Mouse (Mus musculus) heart, adult 2 months (tissue): Measurements from ENCODE around the gene Arhgap8.

ENCODE experiments used
- CTCF ChIP-seq: fragments of 200-600 bp; IDR thresholded peaks from 2 replicates; pipeline ENCODE4 v1.8.1; 2022; ENCODE audit warnings: antibody characterized with exemption, mild to moderate bottlenecking, moderate library complexity
- EP300 ChIP-seq: fragments of 200-500 bp; IDR thresholded peaks from 2 replicates; pipeline ENCODE4 v1.6.1; 2011; ENCODE audit warnings: low read depth, low read length, control low read depth; ENCODE audit not compliant: insufficient read depth
- POLR2A ChIP-seq: fragments of 200-500 bp; IDR thresholded peaks from 2 replicates; pipeline ENCODE4 v1.6.1; 2011; ENCODE audit warnings: mild to moderate bottlenecking, low read depth, low read length, control low read depth; ENCODE audit not compliant: insufficient read depth

- TF ChIP-seq CTCF (no peak), POLR2A (no peak), EP300 (no peak)
These were observed 95.3 kb downstream of the Arhgap8 start for GRCm38 (mm10) chr15:84815171-84815570.
